Mouse (Mus musculus) myocyte (in vitro differentiated cells): ENCODE measurements around the gene Hoxb3.

Experiments
- MAX ChIP-seq: IDR thresholded peaks from one replicate; pipeline ENCODE4 v1.6.1; 2011; ENCODE audit warnings: low read depth, mild to moderate bottlenecking, control low read depth
- MYOD1 ChIP-seq, 3 experiments: IDR thresholded peaks; one replicate each; pipeline ENCODE4 v1.6.1; 2011; ENCODE audit warnings: control low read depth in 2 of 3, low read depth in 2 of 3, mild to moderate bottlenecking in 2 of 3, moderate library complexity in 1 of 3; ENCODE audit not compliant: insufficient read length in 2 of 3, control insufficient read depth in 1 of 3
- POLR2A ChIP-seq: IDR thresholded peaks from one replicate; pipeline ENCODE4 v1.6.1; 2011; ENCODE audit warnings: low read depth, mild to moderate bottlenecking, control low read depth, moderate library complexity; ENCODE audit not compliant: insufficient read length
- POLR2AphosphoS2 ChIP-seq: IDR thresholded peaks from one replicate; pipeline ENCODE4 v1.6.1; 2011; ENCODE audit warnings: low read depth, control low read depth; ENCODE audit not compliant: insufficient read length
- USF1 ChIP-seq: IDR thresholded peaks from one replicate; pipeline ENCODE4 v1.6.1; 2011; ENCODE audit warnings: low read depth, mild to moderate bottlenecking, control low read depth, moderate library complexity

DNA sequence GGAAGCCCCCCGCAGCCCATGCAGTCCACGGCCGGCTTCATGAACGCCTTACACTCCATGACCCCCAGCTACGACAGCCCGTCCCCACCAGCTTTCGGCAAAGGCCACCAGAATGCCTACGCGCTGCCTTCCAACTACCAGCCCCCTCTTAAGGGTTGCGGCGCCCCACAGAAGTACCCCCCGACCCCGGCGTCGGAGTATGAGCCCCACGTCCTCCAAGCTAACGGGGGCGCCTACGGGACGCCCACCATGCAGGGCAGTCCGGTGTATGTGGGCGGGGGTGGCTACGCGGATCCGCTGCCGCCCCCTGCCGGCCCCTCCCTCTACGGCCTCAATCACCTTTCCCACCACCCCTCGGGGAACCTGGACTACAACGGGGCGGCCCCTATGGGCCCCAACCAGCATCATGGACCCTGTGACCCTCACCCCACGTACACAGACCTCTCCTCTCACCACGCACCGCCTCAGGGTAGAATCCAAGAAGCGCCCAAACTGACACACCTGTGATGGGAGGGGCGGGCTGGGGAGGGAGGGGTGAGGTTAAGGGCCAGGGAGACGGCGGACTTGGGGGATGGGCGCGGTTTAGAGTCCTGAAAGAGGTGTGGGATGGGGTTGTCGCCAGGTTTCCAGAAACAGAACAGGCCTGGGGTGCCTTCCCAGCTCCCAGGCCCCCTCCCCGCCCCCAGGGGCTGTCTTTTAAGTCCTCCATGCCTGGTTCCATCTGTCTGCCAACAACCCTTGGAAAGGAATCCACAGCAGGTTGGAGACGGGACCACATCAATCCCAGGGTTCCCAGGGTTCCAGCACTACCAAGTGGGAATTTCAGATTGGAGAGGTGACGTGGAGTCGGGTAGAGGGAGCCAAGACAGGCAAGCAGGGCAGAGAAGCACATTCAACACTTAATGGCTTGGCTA is 23.0 kb downstream of the Hoxb3 start:
- TF ChIP-seq MAX (no peak), POLR2A (no peak), USF1 (no peak), MYOD1 (IDR thresholded peaks at IDR 0.05; ENCODE audit: control insufficient read depth in 1 of 3, insufficient read length in 2 of 3, low read depth in 2 of 3) (no peak), POLR2AphosphoS2 (no peak)
